Mouse (Mus musculus): ENCODE data around the gene Irak3. TPM values are rescaled to one million over a fixed set of nuclear protein-coding genes. Genes with fewer than 3 reads are reported as not detected.

The Irak3 gene
- polyA plus RNA-seq, 1 experiment from 2014 or later, result 1.5 TPM

GRCm38 (mm10) chr10:120208015-120208414 is 6.1 kb upstream of the Irak3 start:
- Histone ChIP-seq H3K9me3 (replicated peaks; ENCODE audit: low read length) (no peaks in the 10 kb centered on the region), H3K4me1 (replicated peaks; ENCODE audit: insufficient read depth, low read length) (0 out of 2 replicates have a peak, but pooled peaks cover 4% of the 10 kb centered on the region), H3K36me3 (ENCODE audit: insufficient read depth, low read length) (no peaks in the 10 kb centered on the region), H3K4me3 (replicated peaks; ENCODE audit: low read depth, low read length) (no peak overlapping the region), H3K4me2 (ENCODE audit: low read length) (no peak overlapping the region), H3K9ac (ENCODE audit: low read depth, low read length) (no peak overlapping the region), H3K27me3 (ENCODE audit: insufficient read depth, low read length) (no peaks in the 10 kb centered on the region), H3K27ac (no peak overlapping the region)
- TF ChIP-seq CTCF (IDR thresholded peaks at IDR 0.05; ENCODE audit: low read depth), result no peak
- ATAC-seq (replicated peaks; ENCODE audit: low FRiP score, low read depth) (no peak), DNase-seq (ENCODE audit: low spot score) (no peak)
- 85% methylated on average over 8 of the region's 8 CpGs for WGBS

- Histone ChIP-seq H3K9ac (ENCODE audit: low read depth, low read length) (no peak overlapping the region), H3K4me3 (replicated peaks; ENCODE audit: low read depth, low read length) (no peak overlapping the region), H3K4me2 (ENCODE audit: low read length) (no peak overlapping the region), H3K9me3 (replicated peaks; ENCODE audit: low read length) (no peaks in the 10 kb centered on the region), H3K36me3 (ENCODE audit: insufficient read depth, low read length) (no peaks in the 10 kb centered on the region), H3K27ac (no peak overlapping the region), H3K4me1 (replicated peaks; ENCODE audit: insufficient read depth, low read length) (0 out of 2 replicates have a peak, but pooled peaks cover 3% of the 10 kb centered on the region), H3K27me3 (ENCODE audit: insufficient read depth, low read length) (no peaks in the 10 kb centered on the region)
- DNase-seq (ENCODE audit: low spot score) (no peak), ATAC-seq (replicated peaks; ENCODE audit: low FRiP score, low read depth) (no peak)
- 84% methylated on average over 13 of the region's 13 CpGs for WGBS
- TF ChIP-seq CTCF (IDR thresholded peaks at IDR 0.05; ENCODE audit: low read depth), result no peak
These were observed 2.8 kb upstream of the Irak3 start for GRCm38 (mm10) chr10:120204591-120205210.

- peak overlapping the region; percentile 84; the same call in 1 of the 2 replicates for H3K4me2 ChIP-seq (ENCODE audit: low read length)
- no peak overlapping the region for H3K4me3 ChIP-seq (replicated peaks; ENCODE audit: low read depth, low read length)
- TF ChIP-seq CTCF (IDR thresholded peaks at IDR 0.05; ENCODE audit: low read depth), result no peak
- no peak overlapping the region for H3K27ac ChIP-seq
- no peaks in the 10 kb centered on the region for H3K4me1 ChIP-seq (replicated peaks; ENCODE audit: insufficient read depth, low read length)
- no peak overlapping the region for H3K9ac ChIP-seq (ENCODE audit: low read depth, low read length)
- H3K36me3 ChIP-seq (ENCODE audit: insufficient read depth, low read length), result no peaks in the 10 kb centered on the region
- H3K9me3 ChIP-seq (replicated peaks; ENCODE audit: low read length), result no peaks in the 10 kb centered on the region
- no peaks in the 10 kb centered on the region for H3K27me3 ChIP-seq (ENCODE audit: insufficient read depth, low read length)
- ATAC-seq (replicated peaks; ENCODE audit: low FRiP score, low read depth) (no peak; the same call in 1 of the 2 replicates), DNase-seq (ENCODE audit: low spot score) (no peak)
- WGBS, result 58% methylated on average over 16 of the region's 16 CpGs
These were observed 729 bp upstream of the Irak3 start for GRCm38 (mm10) chr10:120202467-120203250.

- Histone ChIP-seq H3K4me1 (replicated peaks; ENCODE audit: insufficient read depth, low read length) (no peaks in the 10 kb centered on the region), H3K4me3 (replicated peaks; ENCODE audit: low read depth, low read length) (peak within 1 kb of the TSS; percentile 61), H3K36me3 (ENCODE audit: insufficient read depth, low read length) (no peaks in the 10 kb centered on the region), H3K27me3 (ENCODE audit: insufficient read depth, low read length) (no peaks in the 10 kb centered on the region), H3K9ac (ENCODE audit: low read depth, low read length) (peak within 1 kb of the TSS; percentile 59; the same call in 1 of the 2 replicates), H3K9me3 (replicated peaks; ENCODE audit: low read length) (no peaks in the 10 kb centered on the region), H3K27ac (peak within 1 kb of the TSS; percentile 31; the same call in 1 of the 2 replicates), H3K4me2 (ENCODE audit: low read length) (peak within 1 kb of the TSS; percentile 84)
- WGBS, result 1% methylated on average over 62 of the region's 65 CpGs
- TF ChIP-seq CTCF (IDR thresholded peaks at IDR 0.05; ENCODE audit: low read depth), result no peak
- DNase-seq (ENCODE audit: low spot score), result peak; percentile 66
- peak; percentile 75 for ATAC-seq (replicated peaks; ENCODE audit: low FRiP score, low read depth)
These were observed 604 bp downstream of the Irak3 start, which contains the start of gene Tmbim4 for GRCm38 (mm10) chr10:120201131-120201921. Tmbim4 (plus strand) TSS chr10:120201590.

- Histone ChIP-seq H3K4me3 (replicated peaks; ENCODE audit: low read depth, low read length) (no peak overlapping the region), H3K9ac (ENCODE audit: low read depth, low read length) (no peak overlapping the region), H3K4me1 (replicated peaks; ENCODE audit: insufficient read depth, low read length) (no peaks in the 10 kb centered on the region), H3K4me2 (ENCODE audit: low read length) (no peak overlapping the region), H3K36me3 (ENCODE audit: insufficient read depth, low read length) (no peaks in the 10 kb centered on the region), H3K27me3 (ENCODE audit: insufficient read depth, low read length) (no peaks in the 10 kb centered on the region), H3K9me3 (replicated peaks; ENCODE audit: low read length) (no peaks in the 10 kb centered on the region), H3K27ac (no peak overlapping the region)
- ATAC-seq (replicated peaks; ENCODE audit: low FRiP score, low read depth) (no peak), DNase-seq (ENCODE audit: low spot score) (no peak)
- WGBS, result 75% methylated on average over 14 of the region's 14 CpGs
- no peak for TF ChIP-seq CTCF (IDR thresholded peaks at IDR 0.05; ENCODE audit: low read depth)
These were observed 4.7 kb downstream of the Irak3 start for GRCm38 (mm10) chr10:120197061-120197835.
